Mouse (Mus musculus) heart, postnatal 0 days (tissue): ENCODE results near the gene Pdxp. TPM values are rescaled to one million over a fixed set of nuclear protein-coding genes. Genes with fewer than 3 reads are reported as not detected.

Source experiments
- ATAC-seq: fragments of 200-750 bp; cut with Nextera tagmentation; 2 replicates; pipeline ENCODE4 v1.8.0; 2017; ENCODE audit warnings: low read depth, moderate number of reproducible peaks, moderate library complexity; ENCODE audit not compliant: insufficient read depth
- DNase-seq: peaks from one replicate; pipeline ENCODE4 v3.0.0-alpha.2; 2016; ENCODE audit warnings: low spot score
- H3K27ac ChIP-seq: fragments of 300-500 bp; sonication (generic); 2 replicates; pipeline ENCODE4 v1.5.1; 2014; ENCODE audit warnings: low read depth, mild to moderate bottlenecking
- H3K27me3 ChIP-seq: fragments of 300-500 bp; sonication (generic); 2 replicates; pipeline ENCODE4 v1.6.1; 2014; ENCODE audit warnings: low read length, mixed read lengths; ENCODE audit not compliant: control insufficient read depth, insufficient read depth
- H3K36me3 ChIP-seq: fragments of 300-500 bp; sonication (generic); replicated peaks from 2 replicates; pipeline ENCODE4 v1.6.1; 2014; ENCODE audit warnings: low read length, mixed read lengths; ENCODE audit not compliant: control insufficient read depth, insufficient read depth
- H3K4me1 ChIP-seq: fragments of 300-500 bp; sonication (generic); 2 replicates; pipeline ENCODE4 v1.6.1; 2014; ENCODE audit warnings: antibody characterized with exemption; ENCODE audit not compliant: control insufficient read depth, insufficient read depth
- H3K4me2 ChIP-seq: fragments of 300-500 bp; sonication (generic); 2 replicates; pipeline ENCODE4 v1.6.1; 2014; ENCODE audit warnings: low read depth, mild to moderate bottlenecking, low read length, moderate library complexity
- H3K4me3 ChIP-seq: fragments of 300-500 bp; sonication (generic); 2 replicates; pipeline ENCODE4 v1.5.1; 2014; ENCODE audit warnings: low read depth, low read length
- H3K9ac ChIP-seq: fragments of 300-500 bp; sonication (generic); replicated peaks from 2 replicates; pipeline ENCODE4 v1.6.1; 2014; ENCODE audit warnings: low read depth, low read length, mixed read lengths
- H3K9me3 ChIP-seq: fragments of 300-500 bp; sonication (generic); replicated peaks from 2 replicates; pipeline ENCODE4 v1.6.1; 2016; ENCODE audit warnings: low read length; ENCODE audit not compliant: control insufficient read depth
- CTCF ChIP-seq: IDR thresholded peaks from 2 replicates; pipeline ENCODE4 v1.5.1; 2016; ENCODE audit warnings: antibody characterized with exemption, control low read depth, low read depth
- EP300 ChIP-seq: IDR thresholded peaks from 2 replicates; pipeline ENCODE4 v1.6.1; 2016; ENCODE audit warnings: antibody characterized with exemption, low read depth
- WGBS: fragments of 180-500 bp; shearing (Covaris S2); extraction: QIAGEN DNeasy Blood & Tissue Kit; methylation state at CpG from one replicate; pipeline ENCODE4 v1.1.7; 2014; 5-methylcytosine and 5-hydroxymethylcytosine counted together
- polyA plus RNA-seq: library from polyadenylated mRNA; unstranded; fragments of >200 nt; fragmentation: Nextera tagmentation; extraction: Ambion mirVana; gene quantifications from 2 replicates; pipeline ENCODE4 v1.2.1, GENCODE M21; 2015
- total RNA-seq: library from RNA; depleted of rRNA; stranded (reverse); fragments of >200 nt; gene quantifications from 2 replicates; pipeline ENCODE4 v1.2.3, GENCODE M21; 2014; ENCODE audit warnings: low replicate concordance; rRNA removed

The Pdxp gene
- total RNA-seq (25.8 and 46.0 TPM in 2 replicates), polyA plus RNA-seq (7.7 and 8.3 TPM in 2 replicates)

- Histone ChIP-seq H3K4me1 (peaks cover 12% of the 10 kb centered on the region; the same call in 1 of the 2 replicates), H3K9me3 (no peaks in the 10 kb centered on the region), H3K27me3 (no peaks in the 10 kb centered on the region), H3K4me2 (peak within 1 kb of the TSS; percentile 96), H3K9ac (peak within 1 kb of the TSS; percentile 53), H3K27ac (0 out of 2 replicates have a peak within 1 kb of the TSS, but pooled peaks have one; percentile 18), H3K4me3 (peak within 1 kb of the TSS; percentile 54), H3K36me3 (peaks cover 26% of the 10 kb centered on the region)
- TF ChIP-seq EP300 (no peak), CTCF (no peak)
- peak; percentile 98 for DNase-seq
- peak; percentile 89 for ATAC-seq
- WGBS, result under 1% methylated on average over 46 of the region's 51 CpGs
Measured at GRCm38 (mm10) chr15:78913632-78914090, at the start of gene Pdxp. Gene Pdxp, plus strand, starts transcription at chr15:78913919.

GRCm38 (mm10) chr15:78868398-78868797 is 45.3 kb upstream of the Pdxp start:
- H3K36me3 ChIP-seq, result no peaks in the 10 kb centered on the region
- no peak overlapping the region for H3K4me2 ChIP-seq
- no peaks in the 10 kb centered on the region for H3K27me3 ChIP-seq
- no peak for TF ChIP-seq EP300
- no peak for TF ChIP-seq CTCF
- no peak overlapping the region for H3K4me3 ChIP-seq
- WGBS, result 33% methylated on average over 9 of the region's 9 CpGs
- peaks cover 4% of the 10 kb centered on the region; the same call in 1 of the 2 replicates for H3K4me1 ChIP-seq
- no peak overlapping the region for H3K9ac ChIP-seq
- ATAC-seq (peak; percentile 75; the same call in 1 of the 2 replicates), DNase-seq (peak; percentile 62)
- H3K27ac ChIP-seq, result peak overlapping the region; percentile 73
- H3K9me3 ChIP-seq, result no peaks in the 10 kb centered on the region

DNA sequence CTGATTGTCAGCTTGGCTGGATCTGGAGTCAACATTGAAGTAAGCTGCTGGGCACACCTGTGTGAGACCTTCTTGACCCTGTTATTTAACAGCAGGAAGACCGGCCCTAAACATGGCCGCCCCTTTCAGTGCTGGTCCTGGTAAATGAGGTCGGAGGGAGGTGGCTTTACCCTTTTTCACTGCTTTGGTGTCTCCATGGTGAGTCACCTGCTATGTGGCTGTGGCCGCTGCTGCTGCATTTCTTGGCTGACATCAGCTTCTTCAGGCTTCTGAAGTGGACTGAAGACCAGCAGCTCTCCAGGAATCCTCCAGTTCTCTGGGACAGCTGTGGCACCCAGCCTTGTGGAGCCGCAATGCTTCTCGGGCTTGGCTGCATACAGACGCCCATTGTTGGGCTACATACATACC is 44.9 kb upstream of the Pdxp start:
- H3K4me2 ChIP-seq, result no peak overlapping the region
- WGBS, result 57% methylated on average over 7 of the region's 7 CpGs
- ATAC-seq, result no peak

DNA sequence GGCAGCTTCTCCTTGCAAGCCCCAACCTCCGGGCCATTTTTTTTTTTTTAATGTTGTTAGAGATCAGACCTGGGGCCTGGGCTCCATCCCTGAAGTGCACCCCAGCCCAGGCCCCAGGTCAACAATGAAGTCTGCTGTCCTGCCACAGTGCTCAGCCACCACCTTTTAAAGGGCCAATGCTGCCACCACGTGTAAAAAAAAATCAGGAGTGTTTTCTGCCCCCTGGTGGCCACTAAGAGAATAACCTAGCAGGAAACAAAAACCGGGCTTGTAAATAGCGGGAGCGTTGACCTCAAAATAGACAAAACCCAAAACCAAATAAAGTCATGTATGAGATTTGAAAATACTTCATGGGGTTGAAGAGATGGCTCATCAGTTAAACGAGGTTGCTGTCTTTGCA is 43.9 kb upstream of the Pdxp start:
- no peak for TF ChIP-seq EP300
- peak; percentile 67 for TF ChIP-seq CTCF

More for the DNA sequence above, 44.9 kb upstream of the Pdxp start:
- Histone ChIP-seq H3K4me1 (0 out of 2 replicates have a peak, but pooled peaks cover 3% of the 10 kb centered on the region), H3K36me3 (no peaks in the 10 kb centered on the region), H3K27ac (peak overlapping the region; percentile 73), H3K27me3 (no peaks in the 10 kb centered on the region), H3K9ac (no peak overlapping the region), H3K9me3 (no peaks in the 10 kb centered on the region), H3K4me3 (no peak overlapping the region)
- TF ChIP-seq CTCF (no peak), EP300 (no peak)
- DNase-seq, result no peak

GRCm38 (mm10) chr15:78872021-78872608 is 41.6 kb upstream of the Pdxp start:
- no peaks in the 10 kb centered on the region for H3K4me1 ChIP-seq
- no peaks in the 10 kb centered on the region for H3K36me3 ChIP-seq
- WGBS, result 52% methylated on average over 5 of the region's 5 CpGs
- no peak for ATAC-seq
- no peak overlapping the region for H3K4me3 ChIP-seq
- TF ChIP-seq EP300 (no peak), CTCF (peak; percentile 13; the same call in 1 of the 2 replicates)
- H3K9ac ChIP-seq, result no peak overlapping the region
- H3K27ac ChIP-seq, result no peak overlapping the region
- no peak overlapping the region for H3K4me2 ChIP-seq
- no peak for DNase-seq
- no peaks in the 10 kb centered on the region for H3K27me3 ChIP-seq
- no peaks in the 10 kb centered on the region for H3K9me3 ChIP-seq

More for the DNA sequence above, 43.9 kb upstream of the Pdxp start:
- no peaks in the 10 kb centered on the region for H3K9me3 ChIP-seq
- ATAC-seq (no peak), DNase-seq (no peak)
- no peak overlapping the region for H3K4me2 ChIP-seq
- H3K27ac ChIP-seq, result no peak overlapping the region
- no peaks in the 10 kb centered on the region for H3K36me3 ChIP-seq
- 20% methylated on average over 6 of the region's 6 CpGs for WGBS
- no peaks in the 10 kb centered on the region for H3K4me1 ChIP-seq
- no peak overlapping the region for H3K9ac ChIP-seq
- H3K4me3 ChIP-seq, result no peak overlapping the region
- no peaks in the 10 kb centered on the region for H3K27me3 ChIP-seq
